Mouse (Mus musculus) brain, embryonic 14.5 days (tissue): ENCODE data around the gene Smim14. TPM values are rescaled to one million over a fixed set of nuclear protein-coding genes. Genes with fewer than 3 reads are reported as not detected.

Experiments used
- DNase-seq: peaks from one replicate; pipeline ENCODE4 v3.0.0-alpha.2; 2011; ENCODE audit warnings: low read depth
- CTCF ChIP-seq: fragments of 200-500 bp; IDR thresholded peaks from 2 replicates; pipeline ENCODE4 v1.5.1; 2012; ENCODE audit warnings: inconsistent platforms, mild to moderate bottlenecking, moderate library complexity, borderline replicate concordance; ENCODE audit not compliant: insufficient read depth, insufficient read length; ENCODE audit errors: extremely low read depth
- POLR2A ChIP-seq: fragments of 200-500 bp; IDR thresholded peaks from 2 replicates; pipeline ENCODE4 v1.6.1; 2012; ENCODE audit warnings: mild to moderate bottlenecking, inconsistent platforms, borderline replicate concordance; ENCODE audit not compliant: poor library complexity, insufficient read depth, insufficient read length, severe bottlenecking; ENCODE audit errors: extremely low read depth
- polyA plus RNA-seq: library from polyadenylated mRNA; depleted of rRNA; stranded (reverse); fragments of >200 nt; gene quantifications from 2 replicates; pipeline ENCODE4 v1.2.3, GENCODE M21; 2012; rRNA removed

Smim14 gene
- polyA plus RNA-seq = 118 and 119 TPM in 2 replicates

DNA sequence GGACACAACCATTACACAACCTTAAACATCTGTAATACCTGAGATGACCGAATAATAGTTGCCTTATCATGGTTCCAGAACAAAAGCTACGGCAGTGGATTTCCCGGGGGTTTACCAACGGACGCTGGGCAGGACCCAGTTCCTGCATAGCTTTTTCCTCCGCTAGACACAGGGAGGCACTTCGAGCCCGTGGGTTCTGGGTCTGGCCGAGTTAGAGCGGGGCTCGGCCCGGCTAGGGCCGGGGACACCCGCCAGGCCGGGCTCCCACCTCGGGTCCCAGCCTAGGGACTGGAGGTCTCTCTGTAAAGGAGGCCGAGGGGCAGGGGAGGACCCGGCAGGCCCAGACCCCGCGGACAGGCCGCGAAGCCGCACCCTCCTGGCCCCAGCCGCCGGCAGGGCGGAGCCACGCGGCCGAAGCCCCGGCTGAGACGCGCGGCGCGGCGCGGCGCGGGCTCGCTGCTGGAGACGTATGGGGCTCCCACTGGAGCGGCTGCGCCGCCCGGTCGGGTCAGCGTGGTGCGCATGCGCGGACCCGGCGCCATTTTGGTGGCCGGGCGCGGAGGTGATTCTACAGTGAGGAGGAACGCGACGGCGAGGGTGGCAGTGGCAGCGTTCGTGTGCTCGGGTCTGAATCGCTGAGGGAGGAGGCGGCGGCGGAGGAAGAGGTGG lies at the start of gene Smim14, which contains the start of gene Ube2k:
Gene Smim14 (minus strand): TSS at position 434 of the 669 bp plus-strand sequence.
Gene Ube2k (plus strand): TSS at position 483 of the 669 bp plus-strand sequence.
- TF ChIP-seq POLR2A (peak; percentile 95), CTCF (no peak)
- DNase-seq = peak; percentile 96

- no peak for DNase-seq
- TF ChIP-seq POLR2A (no peak), CTCF (no peak)
Observed at GRCm38 (mm10) chr5:65586291-65586690, 49.3 kb upstream of the Smim14 start.

- TF ChIP-seq POLR2A = no peak
- TF ChIP-seq CTCF = no peak
Observed at GRCm38 (mm10) chr5:65578545-65578944, 41.6 kb upstream of the Smim14 start.

DNA sequence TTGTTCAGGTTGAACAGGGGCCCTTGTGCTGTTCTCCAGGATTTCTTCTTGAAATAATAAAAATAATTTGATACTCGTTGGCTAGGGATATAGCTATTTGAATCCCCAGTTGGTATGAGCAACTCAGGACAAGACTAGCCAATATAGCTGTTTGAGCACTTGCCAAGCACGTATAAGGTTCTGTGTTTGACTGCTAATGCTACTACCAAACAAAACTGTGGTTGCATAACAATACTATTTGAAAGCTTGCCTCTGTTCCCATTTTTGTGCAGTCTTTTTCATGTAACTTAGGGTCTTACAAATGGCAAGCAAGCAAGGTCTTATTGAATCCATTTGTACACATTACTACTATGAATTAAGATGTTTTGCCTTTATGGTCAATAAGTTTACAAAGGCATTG lies 38.9 kb upstream of the Smim14 start:
- no peak for TF ChIP-seq POLR2A
- no peak for TF ChIP-seq CTCF
- DNase-seq = no peak

More at GRCm38 (mm10) chr5:65578545-65578944, 41.6 kb upstream of the Smim14 start:
- DNase-seq = no peak

DNA sequence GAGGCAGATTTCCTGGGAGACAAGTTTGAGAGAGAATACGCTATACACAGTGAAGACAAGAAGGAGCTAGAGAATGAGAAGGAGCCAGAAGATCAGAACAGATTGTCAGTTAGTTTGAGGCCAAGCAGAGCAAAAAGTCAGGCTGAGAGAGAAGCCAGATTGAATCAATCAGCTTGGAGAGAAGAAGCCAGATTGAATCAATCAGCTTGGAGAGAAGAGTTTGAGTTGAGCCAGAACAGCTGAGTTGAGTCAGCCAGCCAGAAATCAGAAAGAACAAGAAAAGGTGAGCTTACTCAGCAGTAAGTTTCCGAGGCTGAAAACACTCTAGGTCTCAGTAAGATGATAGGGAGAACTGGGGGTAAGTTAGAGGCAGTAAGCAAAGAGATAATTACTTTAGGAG lies 37.9 kb upstream of the Smim14 start:
- DNase-seq = no peak
- TF ChIP-seq POLR2A (no peak), CTCF (no peak)

- no peak for DNase-seq
- TF ChIP-seq POLR2A (no peak), CTCF (no peak)
Observed at GRCm38 (mm10) chr5:65565486-65565885, 28.5 kb upstream of the Smim14 start.

- TF ChIP-seq CTCF (no peak), POLR2A (no peak)
- peak; percentile 25 for DNase-seq
Observed at GRCm38 (mm10) chr5:65561125-65561893, 24.3 kb upstream of the Smim14 start.

GRCm38 (mm10) chr5:65557109-65557508 lies 20.1 kb upstream of the Smim14 start:
- DNase-seq = no peak
- TF ChIP-seq CTCF = no peak
- TF ChIP-seq POLR2A = no peak

DNA sequence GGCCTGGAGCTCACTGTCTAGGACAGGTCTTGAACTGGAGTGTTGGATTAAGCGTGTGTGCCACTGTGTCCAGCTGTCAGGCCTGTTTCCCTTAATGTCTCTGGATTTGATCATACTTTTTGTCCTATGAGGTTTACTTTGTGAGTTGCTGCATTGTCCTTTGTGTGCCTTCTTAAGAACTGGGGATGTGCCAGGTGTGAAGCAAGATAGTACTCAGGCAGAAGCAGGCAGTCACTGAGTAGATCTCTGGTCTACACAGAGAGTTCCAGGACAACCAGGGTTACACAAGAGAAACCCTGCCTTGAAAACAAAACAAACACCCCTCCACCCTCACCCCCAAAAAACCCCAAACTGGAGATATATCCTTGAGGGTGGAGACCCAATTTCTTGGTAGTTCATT lies 12.7 kb upstream of the Smim14 start:
- DNase-seq = no peak
- TF ChIP-seq CTCF (no peak), POLR2A (no peak)

GRCm38 (mm10) chr5:65544616-65545015 lies 7.6 kb upstream of the Smim14 start:
- no peak for DNase-seq
- TF ChIP-seq CTCF (no peak), POLR2A (no peak)

GRCm38 (mm10) chr5:65543491-65543890 lies 6.5 kb upstream of the Smim14 start:
- TF ChIP-seq CTCF (no peak), POLR2A (no peak)

DNA sequence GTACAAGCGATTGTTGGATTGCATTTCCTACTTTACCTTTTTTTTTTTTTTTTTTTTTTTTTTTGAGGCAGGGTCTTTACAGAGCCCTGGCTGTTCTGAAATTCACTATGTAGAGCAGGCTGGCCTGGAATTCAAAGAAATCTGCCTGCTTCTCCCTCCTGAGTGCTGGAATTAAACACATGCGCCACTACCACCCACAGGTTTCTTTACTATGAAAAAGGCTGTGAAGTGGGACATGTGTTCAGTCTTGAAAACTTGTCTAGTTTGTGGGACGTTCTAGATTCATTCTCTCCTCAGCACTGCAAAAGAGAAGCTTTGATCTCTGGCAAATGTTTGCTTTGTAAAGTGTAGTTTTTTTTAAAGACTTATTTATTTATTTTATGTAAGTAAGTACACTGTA lies 4.9 kb upstream of the Smim14 start:
- TF ChIP-seq POLR2A = no peak
- no peak for TF ChIP-seq CTCF
- DNase-seq = no peak

More at GRCm38 (mm10) chr5:65543491-65543890, 6.5 kb upstream of the Smim14 start:
- DNase-seq = no peak

GRCm38 (mm10) chr5:65539786-65540185 lies 2.8 kb upstream of the Smim14 start:
- TF ChIP-seq POLR2A = no peak
- no peak for TF ChIP-seq CTCF
- DNase-seq = no peak
